Mouse (Mus musculus) gastrocnemius, adult 2 months (tissue): Measurements from ENCODE around the gene Gclc. TPM values are rescaled to one million over a fixed set of nuclear protein-coding genes. Genes with fewer than 3 reads are reported as not detected.
A peak's percentile ranks its signal among the peaks of the same experiment; 100 is the strongest.

Experiments
- DNase-seq: peaks from one replicate; pipeline ENCODE4 v3.0.0; 2022
- H3K27ac ChIP-seq: fragments of 200-600 bp; 2 replicates; pipeline ENCODE4 v1.8.1; 2022; ENCODE audit warnings: mild to moderate bottlenecking
- H3K4me3 ChIP-seq: fragments of 200-600 bp; 2 replicates; pipeline ENCODE4 v1.8.1; 2022; ENCODE audit warnings: mild to moderate bottlenecking, moderate library complexity
- CTCF ChIP-seq: fragments of 200-600 bp; IDR thresholded peaks from 2 replicates; pipeline ENCODE4 v1.8.1; 2022; ENCODE audit warnings: antibody characterized with exemption, mild to moderate bottlenecking, moderate library complexity
- intact Hi-C: fragments of 180-260 bp; cut with DNase I; formaldehyde crosslinking; loops from one replicate; pipeline ENCODE4 v1.15.1; 2025
- total RNA-seq, 2 experiments: library from RNA; stranded (reverse); gene quantifications; 2 replicates each; pipeline ENCODE4 v1.2.3; 2021

Gene Gclc
- total RNA-seq, 2 experiments from 2014 or later, result 8.9 to 11.2 TPM

- peak; percentile 96 for TF ChIP-seq CTCF
- intact Hi-C loops, result loop anchor here (1.0 to 5.0 kb wide), 3 partner anchors 105 to 232 kb away; no protein-coding TSS in a partner anchor
- DNase-seq, result peak; percentile 81
- H3K27ac ChIP-seq, result peak overlapping the region; percentile 82
- peak overlapping the region; percentile 67 for H3K4me3 ChIP-seq
Observed at GRCm38 (mm10) chr9:77806842-77807668, 52.7 kb downstream of the Gclc start.

DNA sequence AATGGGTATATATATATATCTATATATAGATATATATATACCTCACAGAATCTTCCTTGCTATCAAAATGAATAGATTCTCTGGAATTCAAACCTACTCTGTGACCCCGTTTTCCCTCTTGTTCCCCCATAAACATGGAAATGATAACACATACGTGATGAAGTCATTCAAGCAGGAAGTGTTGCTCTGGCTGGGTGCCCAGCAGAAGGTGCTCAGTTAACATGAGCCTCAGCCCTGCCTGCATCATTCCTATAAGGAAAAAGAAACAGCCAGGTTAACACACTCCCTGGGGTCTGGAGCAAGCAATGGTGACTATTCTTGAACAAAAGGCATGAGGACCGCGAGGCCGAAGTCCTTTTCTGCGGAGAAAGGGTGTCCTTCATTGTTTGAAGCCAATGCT is 54.1 kb downstream of the Gclc start:
- intact Hi-C loops, result loop anchor here (5.0 kb wide), 1 partner anchor 104 kb away; no protein-coding TSS in a partner anchor
- TF ChIP-seq CTCF, result no peak
- 0 out of 2 replicates have a peak overlapping the region, but pooled peaks have one; percentile 24 for H3K27ac ChIP-seq
- DNase-seq, result no peak
- H3K4me3 ChIP-seq, result no peak overlapping the region

- no peak for DNase-seq
- TF ChIP-seq CTCF, result no peak
- Histone ChIP-seq H3K27ac (peak overlapping the region; percentile 13; the same call in 1 of the 2 replicates), H3K4me3 (no peak overlapping the region)
- intact Hi-C loops, result no loop called here
Observed at GRCm38 (mm10) chr9:77818858-77819257, 64.5 kb downstream of the Gclc start.

DNA sequence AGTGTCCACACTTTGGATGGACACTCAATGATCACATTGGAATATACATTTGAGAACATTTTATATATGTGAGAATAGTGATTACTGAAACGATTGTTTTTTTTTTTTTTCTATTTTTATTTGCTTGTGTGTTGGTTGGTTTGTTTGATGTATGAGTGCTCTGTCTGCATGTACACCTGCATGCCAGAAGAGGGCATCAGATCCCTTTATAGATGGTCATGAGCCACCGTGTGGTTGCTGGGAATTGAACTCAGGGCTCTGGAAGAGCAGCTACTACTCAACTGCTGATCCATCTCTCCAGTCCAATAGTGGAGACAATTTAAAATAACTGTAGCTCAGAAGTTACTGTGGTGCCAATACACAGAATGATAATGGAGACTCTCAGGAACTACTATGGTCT is 65.0 kb downstream of the Gclc start:
- TF ChIP-seq CTCF, result peak; percentile 36
- no peak for DNase-seq
- intact Hi-C loops, result no loop called here
- no peak overlapping the region for H3K27ac ChIP-seq
- no peak overlapping the region for H3K4me3 ChIP-seq

- no peak for DNase-seq
- intact Hi-C loops, result no loop called here
Observed at GRCm38 (mm10) chr9:77820836-77821235, 66.5 kb downstream of the Gclc start.

GRCm38 (mm10) chr9:77825380-77825961 is 71.1 kb downstream of the Gclc start:
- intact Hi-C loops, result no loop called here
- no peak for TF ChIP-seq CTCF
- peak overlapping the region; percentile 74 for H3K27ac ChIP-seq
- H3K4me3 ChIP-seq, result no peak overlapping the region
- DNase-seq, result peak; percentile 50

More at GRCm38 (mm10) chr9:77820836-77821235, 66.5 kb downstream of the Gclc start:
- no peak for TF ChIP-seq CTCF
- no peak overlapping the region for H3K4me3 ChIP-seq
- peak overlapping the region; percentile 35 for H3K27ac ChIP-seq

DNA sequence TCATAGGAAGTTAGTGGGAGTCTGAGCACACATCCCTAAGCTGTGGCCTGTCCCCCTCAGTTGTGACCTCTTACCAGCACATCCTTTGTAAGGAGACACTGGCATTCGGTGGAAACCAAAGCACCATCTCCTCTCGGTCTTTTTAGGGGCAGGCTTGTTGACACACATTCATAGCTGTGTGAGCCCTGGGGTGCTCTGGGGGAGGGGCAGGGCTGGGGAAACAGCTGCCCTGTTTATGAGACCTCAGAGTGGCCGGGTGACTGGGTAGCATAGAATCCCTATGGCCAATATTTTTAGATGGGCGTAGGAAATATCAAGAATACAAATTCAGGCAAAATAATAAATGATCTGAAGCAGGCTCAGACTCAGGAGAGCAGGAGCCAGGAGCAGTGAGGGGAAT is 71.9 kb downstream of the Gclc start:
- intact Hi-C loops, result no loop called here
- no peak for TF ChIP-seq CTCF
- Histone ChIP-seq H3K4me3 (no peak overlapping the region), H3K27ac (peak overlapping the region; percentile 74)
- DNase-seq, result no peak

- Histone ChIP-seq H3K27ac (peak overlapping the region; percentile 12; the same call in 1 of the 2 replicates), H3K4me3 (no peak overlapping the region)
- intact Hi-C loops, result no loop called here
- no peak for DNase-seq
- TF ChIP-seq CTCF, result no peak
Observed at GRCm38 (mm10) chr9:77828531-77828965, 74.2 kb downstream of the Gclc start.

DNA sequence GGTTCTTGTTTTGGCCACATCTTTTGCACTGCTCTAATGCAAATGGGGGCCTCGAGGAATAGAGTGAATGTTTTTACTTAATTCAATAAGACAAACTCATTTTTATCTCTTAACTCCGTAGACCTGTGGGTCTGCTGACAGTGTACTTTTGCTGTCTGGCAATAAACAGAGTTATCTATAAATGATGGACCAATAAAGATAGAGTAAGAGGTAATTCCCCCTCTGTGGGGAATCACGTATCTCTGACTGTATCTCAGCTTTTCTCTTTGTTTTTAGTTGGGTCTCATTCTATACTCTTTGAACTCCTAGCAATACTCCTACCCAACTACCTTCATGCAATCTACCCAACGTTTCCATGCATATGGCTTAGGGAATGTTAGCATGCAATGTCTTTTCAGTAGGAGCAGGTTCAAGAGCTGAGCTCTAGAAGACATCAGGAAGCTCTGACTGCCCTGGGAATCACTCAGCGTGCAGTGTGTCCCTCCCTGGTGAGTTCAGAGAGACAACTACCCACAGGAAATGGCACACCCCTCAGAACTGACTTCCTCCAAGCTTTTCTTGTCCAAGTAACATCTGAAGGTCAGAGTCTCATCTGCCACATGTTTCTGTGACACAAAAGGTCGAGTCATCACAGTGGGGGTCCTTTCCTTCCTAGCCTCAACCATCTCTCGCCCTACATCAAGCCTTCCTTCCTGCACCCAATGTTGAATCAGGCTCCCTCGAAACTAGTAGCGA is 80.1 kb downstream of the Gclc start:
- peak overlapping the region; percentile 58 for H3K27ac ChIP-seq
- no peak for DNase-seq

GRCm38 (mm10) chr9:77835122-77835521 is 80.8 kb downstream of the Gclc start:
- no peak overlapping the region for H3K4me3 ChIP-seq
- no peak for TF ChIP-seq CTCF
- no peak for DNase-seq
- intact Hi-C loops, result no loop called here
- peak overlapping the region; percentile 58 for H3K27ac ChIP-seq

More for the DNA sequence above, 80.1 kb downstream of the Gclc start:
- intact Hi-C loops, result no loop called here
- no peak for TF ChIP-seq CTCF
- no peak overlapping the region for H3K4me3 ChIP-seq

- intact Hi-C loops, result no loop called here
- DNase-seq, result no peak
- Histone ChIP-seq H3K4me3 (no peak overlapping the region), H3K27ac (peak overlapping the region; percentile 58)
- no peak for TF ChIP-seq CTCF
Observed at GRCm38 (mm10) chr9:77835756-77836155, 81.4 kb downstream of the Gclc start.

DNA sequence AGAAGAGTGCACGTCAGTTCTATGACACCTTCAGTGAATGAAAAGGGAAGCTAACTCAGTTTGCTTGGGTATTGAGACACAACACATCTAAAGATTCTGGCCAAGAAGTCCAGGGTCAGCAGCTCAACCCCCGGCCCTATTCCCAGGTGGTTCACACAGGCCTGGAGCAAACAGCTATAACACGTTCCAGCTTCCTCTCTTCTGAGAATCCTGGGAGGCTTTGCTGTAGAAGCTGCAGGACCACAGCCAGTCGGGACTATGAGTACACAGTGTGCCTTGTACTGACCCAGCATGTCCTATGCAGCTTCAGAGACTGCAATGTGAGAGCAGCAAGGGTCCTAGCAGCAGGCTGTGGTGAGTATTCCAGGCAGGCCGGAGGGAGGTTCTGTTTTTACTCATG is 84.3 kb downstream of the Gclc start:
- intact Hi-C loops, result no loop called here
- peak; percentile 60 for DNase-seq

More for the DNA sequence above, 84.3 kb downstream of the Gclc start:
- no peak overlapping the region for H3K4me3 ChIP-seq
- H3K27ac ChIP-seq, result peak overlapping the region; percentile 31
- no peak for TF ChIP-seq CTCF

Other genes starting within 250 kb of the Gclc start
- gene Lrrc1, start 209.7 kb upstream of the Gclc start, total RNA-seq, result under 1 TPM; 0.71 to 0.84 TPM
- 100 to 1,000 TPM; 491 to 601 TPM for gene Klhl31, start 118.0 kb upstream of the Gclc start, total RNA-seq
- gene Elovl5, start 162.8 kb downstream of the Gclc start, total RNA-seq, result 10 to 100 TPM in 1 of 2 experiments, 1 to 10 TPM in 1; 8.7 to 14.3 TPM